Mouse (Mus musculus): ENCODE data around the gene Entr1. TPM values are rescaled to one million over a fixed set of nuclear protein-coding genes. Genes with fewer than 3 reads are reported as not detected.
A peak's percentile ranks its signal among the peaks of the same experiment; 100 is the strongest.
"Not testable (repeated sequence)": the region's sequence is repeated elsewhere in the genome, so short reads cannot be mapped to it uniquely, and the experiment has no call there.

Entr1 gene
- polyA plus RNA-seq, 1 experiment from 2014 or later = 47.5 TPM

DNA sequence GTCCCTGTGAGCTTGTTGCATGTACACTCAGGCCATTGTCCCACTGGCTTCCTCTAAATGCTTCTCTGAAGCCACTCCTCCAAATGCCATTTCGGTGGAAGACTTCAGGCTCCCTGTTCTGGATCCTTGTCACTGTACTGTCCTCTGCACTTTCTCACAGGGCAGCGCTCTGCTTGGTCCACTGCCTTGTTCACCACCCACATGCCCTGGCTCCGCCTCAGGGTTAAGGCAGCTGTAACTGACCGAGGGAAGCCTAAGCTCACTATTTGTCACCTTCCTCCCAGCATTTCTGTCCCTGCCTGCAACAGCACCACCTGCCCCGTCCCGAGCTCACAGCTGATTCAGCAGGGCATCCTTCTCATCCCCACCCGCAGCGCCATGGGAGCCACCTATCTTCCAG, 14.2 kb upstream of the Entr1 start:
- 85% methylated on average over 8 of the region's 8 CpGs for WGBS (ENCODE audit: missing documents)
- Histone ChIP-seq H3K79me2 (ENCODE audit: inconsistent target) (peaks cover 43% of the 10 kb centered on the region; the same call in 1 of the 2 replicates), H3K36me3 (ENCODE audit: inconsistent target) (peaks cover 35% of the 10 kb centered on the region), H3K4me3 (ENCODE audit: inconsistent target) (no peak overlapping the region), H3K27ac (no peak overlapping the region)

- Histone ChIP-seq H3K36me3 (ENCODE audit: inconsistent target) (peaks cover 40% of the 10 kb centered on the region), H3K27ac (no peak overlapping the region), H3K79me2 (ENCODE audit: inconsistent target) (peaks cover 33% of the 10 kb centered on the region; the same call in 1 of the 2 replicates), H3K4me3 (ENCODE audit: inconsistent target) (no peak overlapping the region)
- WGBS (ENCODE audit: missing documents) = 73% methylated on average over 1 of the region's 1 CpGs
Measured at GRCm38 (mm10) chr2:26402265-26402664, 13.1 kb upstream of the Entr1 start.

DNA sequence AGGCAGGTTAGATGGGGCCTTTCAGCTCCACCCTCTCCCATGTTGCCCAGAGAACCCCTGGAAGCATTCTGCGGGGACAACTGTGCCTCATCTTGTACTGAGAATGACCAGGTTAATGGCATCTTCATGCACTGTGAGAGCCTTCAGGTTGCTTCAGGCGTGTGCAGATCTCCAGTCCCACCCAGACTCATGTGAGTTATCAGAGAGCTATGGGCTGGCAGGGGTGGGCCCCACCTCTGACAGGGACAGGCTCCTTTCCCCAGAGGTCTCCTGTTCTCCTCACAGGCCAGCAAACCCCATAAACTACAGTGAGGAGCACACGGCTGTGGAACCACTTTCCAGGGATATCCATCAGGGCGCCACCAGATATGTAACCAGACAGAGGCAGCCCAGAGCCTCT, 11.9 kb upstream of the Entr1 start:
- Histone ChIP-seq H3K27ac (no peak overlapping the region), H3K36me3 (ENCODE audit: inconsistent target) (peaks cover 52% of the 10 kb centered on the region), H3K4me3 (ENCODE audit: inconsistent target) (no peak overlapping the region), H3K79me2 (ENCODE audit: inconsistent target) (peaks cover 20% of the 10 kb centered on the region; the same call in 1 of the 2 replicates)
- WGBS (ENCODE audit: missing documents) = 93% methylated on average over 4 of the region's 4 CpGs

GRCm38 (mm10) chr2:26400296-26400695, 11.2 kb upstream of the Entr1 start:
- Histone ChIP-seq H3K27ac (no peak overlapping the region), H3K79me2 (ENCODE audit: inconsistent target) (peaks cover 13% of the 10 kb centered on the region; the same call in 1 of the 2 replicates), H3K36me3 (ENCODE audit: inconsistent target) (peaks cover 59% of the 10 kb centered on the region), H3K4me3 (ENCODE audit: inconsistent target) (no peak overlapping the region)
- WGBS (ENCODE audit: missing documents) = 92% methylated on average over 5 of the region's 5 CpGs

DNA sequence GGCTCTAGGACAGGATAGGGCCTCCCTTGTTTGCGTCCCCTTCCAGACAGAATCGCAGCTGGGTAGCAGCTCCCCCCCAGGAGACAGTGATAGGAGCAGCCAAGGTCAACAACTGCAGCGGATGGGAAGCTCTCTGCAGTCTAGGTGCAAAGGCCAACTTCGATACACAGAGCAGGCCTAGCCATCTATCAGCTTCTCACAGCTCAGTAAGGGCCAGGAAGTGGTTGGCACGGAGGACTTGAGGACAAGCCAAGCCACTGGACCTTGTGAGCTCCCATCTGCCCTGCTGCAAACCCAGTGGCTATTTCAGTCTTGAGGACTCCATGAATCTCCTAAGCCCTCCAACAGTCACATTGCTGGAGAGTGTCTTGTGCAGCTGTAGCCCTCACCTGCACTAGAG, 10.5 kb upstream of the Entr1 start:
- Histone ChIP-seq H3K36me3 (ENCODE audit: inconsistent target) (peaks cover 65% of the 10 kb centered on the region), H3K27ac (no peak overlapping the region), H3K79me2 (ENCODE audit: inconsistent target) (peaks cover 6% of the 10 kb centered on the region; the same call in 1 of the 2 replicates), H3K4me3 (ENCODE audit: inconsistent target) (no peak overlapping the region)
- 91% methylated on average over 5 of the region's 5 CpGs for WGBS (ENCODE audit: missing documents)

DNA sequence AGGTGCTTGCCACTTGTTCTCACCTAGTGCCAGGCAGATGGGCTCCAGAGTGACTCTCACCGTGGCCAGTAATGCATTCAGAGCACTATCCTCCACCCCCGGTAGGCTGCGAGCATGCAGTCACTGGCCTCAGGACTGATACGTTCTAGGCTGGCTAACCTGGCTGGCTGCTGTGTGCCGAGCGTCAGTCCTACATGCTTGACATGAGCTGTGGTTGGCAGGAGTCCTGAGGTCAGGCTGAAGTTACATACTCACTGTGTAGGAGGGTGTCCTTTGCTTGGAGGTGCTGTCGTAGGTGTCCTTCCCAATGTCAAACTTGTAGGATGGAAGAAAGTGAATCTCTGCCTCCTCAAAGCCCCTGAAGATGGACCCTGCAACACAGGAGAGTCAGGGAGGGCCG, 9.9 kb upstream of the Entr1 start:
- Histone ChIP-seq H3K27ac (no peak overlapping the region), H3K36me3 (ENCODE audit: inconsistent target) (peaks cover 72% of the 10 kb centered on the region), H3K4me3 (ENCODE audit: inconsistent target) (no peak overlapping the region), H3K79me2 (ENCODE audit: inconsistent target) (peaks cover 6% of the 10 kb centered on the region; the same call in 1 of the 2 replicates)
- 88% methylated on average over 8 of the region's 8 CpGs for WGBS (ENCODE audit: missing documents)

GRCm38 (mm10) chr2:26391617-26392016, 2.5 kb upstream of the Entr1 start:
- H3K4me3 ChIP-seq (ENCODE audit: inconsistent target) = no peak overlapping the region
- H3K27ac ChIP-seq = no peak overlapping the region
- peaks cover 44% of the 10 kb centered on the region for H3K79me2 ChIP-seq (ENCODE audit: inconsistent target)
- H3K36me3 ChIP-seq (ENCODE audit: inconsistent target) = peaks cover 68% of the 10 kb centered on the region
- WGBS (ENCODE audit: missing documents) = 97% methylated on average over 6 of the region's 6 CpGs

DNA sequence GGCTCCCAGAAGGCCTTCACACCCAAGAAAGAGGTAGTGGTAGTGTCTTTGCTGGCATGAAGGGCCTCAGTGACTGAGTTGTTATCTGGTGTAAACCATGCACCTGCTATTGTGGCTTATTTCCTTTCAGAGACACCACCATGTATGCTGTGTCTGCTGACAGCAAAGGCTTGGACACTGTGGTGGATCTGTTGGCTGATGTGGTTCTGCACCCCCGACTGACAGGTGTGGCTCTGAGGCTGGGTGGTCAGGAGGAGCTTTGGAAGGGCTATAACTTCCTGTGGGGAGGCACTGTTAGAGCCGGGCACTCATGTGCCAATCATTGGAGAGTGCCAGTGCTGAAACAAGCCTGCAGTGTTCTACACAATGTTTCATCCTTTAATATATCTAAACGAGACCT, 1.8 kb upstream of the Entr1 start:
- Histone ChIP-seq H3K36me3 (ENCODE audit: inconsistent target) (peaks cover 68% of the 10 kb centered on the region), H3K27ac (no peak overlapping the region), H3K79me2 (ENCODE audit: inconsistent target) (peaks cover 44% of the 10 kb centered on the region), H3K4me3 (ENCODE audit: inconsistent target) (no peak overlapping the region)
- WGBS (ENCODE audit: missing documents) = 81% methylated on average over 3 of the region's 3 CpGs

GRCm38 (mm10) chr2:26388682-26389153, 398 bp downstream of the Entr1 start:
- Histone ChIP-seq H3K27ac (peak overlapping the region; percentile 1; the same call in 1 of the 2 replicates), H3K36me3 (ENCODE audit: inconsistent target) (peaks cover 68% of the 10 kb centered on the region), H3K79me2 (ENCODE audit: inconsistent target) (peaks cover 44% of the 10 kb centered on the region), H3K4me3 (ENCODE audit: inconsistent target) (peak overlapping the region; percentile 57)
- under 1% methylated on average over 43 of the region's 45 CpGs for WGBS (ENCODE audit: missing documents)

DNA sequence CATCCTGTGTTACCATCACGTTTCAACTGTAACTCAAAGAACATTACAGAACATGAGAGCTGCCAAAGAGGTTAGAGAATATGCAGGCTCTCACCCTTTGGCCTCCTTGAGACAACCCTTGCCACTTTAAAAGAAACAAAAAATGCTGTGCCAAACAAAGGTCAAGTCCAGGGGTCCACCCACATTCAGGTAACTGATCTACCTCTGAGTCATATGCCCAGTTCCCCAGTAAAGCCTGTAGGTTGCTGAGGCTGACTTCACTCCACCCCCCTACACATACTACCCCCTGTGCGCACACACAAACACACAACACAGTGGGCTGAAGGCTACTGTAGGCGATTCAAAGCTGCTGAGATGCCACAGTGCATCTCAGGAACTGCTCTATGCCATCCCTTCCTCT, 1.4 kb downstream of the Entr1 start:
- peaks cover 68% of the 10 kb centered on the region for H3K36me3 ChIP-seq (ENCODE audit: inconsistent target)
- WGBS (ENCODE audit: missing documents) = 94% methylated on average over 3 of the region's 3 CpGs
- no peak overlapping the region for H3K27ac ChIP-seq
- H3K4me3 ChIP-seq (ENCODE audit: inconsistent target) = no peak overlapping the region
- peaks cover 44% of the 10 kb centered on the region for H3K79me2 ChIP-seq (ENCODE audit: inconsistent target)

DNA sequence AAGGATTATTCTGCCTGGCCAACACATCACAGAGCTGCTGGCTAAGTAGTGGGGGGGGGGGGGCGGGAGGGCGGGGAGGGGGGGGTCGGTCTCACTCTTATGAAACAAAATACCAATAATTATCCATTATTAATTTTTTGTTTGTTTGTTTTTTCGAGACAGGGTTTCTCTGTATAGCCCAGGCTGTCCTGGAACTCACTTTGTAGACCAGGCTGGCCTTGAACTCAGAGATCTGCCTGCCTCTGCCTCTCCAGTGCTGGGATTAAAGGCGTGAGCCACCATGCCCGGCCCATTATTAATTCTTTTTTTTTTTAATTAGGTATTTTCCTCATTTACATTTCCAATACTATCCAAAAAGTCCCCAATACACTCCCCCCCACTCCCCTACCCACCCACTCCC, 8.2 kb downstream of the Entr1 start:
- not testable (repeated sequence) for H3K27ac ChIP-seq
- Histone ChIP-seq H3K36me3 (ENCODE audit: inconsistent target) (peaks cover 52% of the 10 kb centered on the region), H3K79me2 (ENCODE audit: inconsistent target) (peaks cover 17% of the 10 kb centered on the region; the same call in 1 of the 2 replicates), H3K4me3 (ENCODE audit: inconsistent target) (peak overlapping the region; percentile 70)
- WGBS (ENCODE audit: missing documents) = 61% methylated on average over 3 of the region's 6 CpGs

DNA sequence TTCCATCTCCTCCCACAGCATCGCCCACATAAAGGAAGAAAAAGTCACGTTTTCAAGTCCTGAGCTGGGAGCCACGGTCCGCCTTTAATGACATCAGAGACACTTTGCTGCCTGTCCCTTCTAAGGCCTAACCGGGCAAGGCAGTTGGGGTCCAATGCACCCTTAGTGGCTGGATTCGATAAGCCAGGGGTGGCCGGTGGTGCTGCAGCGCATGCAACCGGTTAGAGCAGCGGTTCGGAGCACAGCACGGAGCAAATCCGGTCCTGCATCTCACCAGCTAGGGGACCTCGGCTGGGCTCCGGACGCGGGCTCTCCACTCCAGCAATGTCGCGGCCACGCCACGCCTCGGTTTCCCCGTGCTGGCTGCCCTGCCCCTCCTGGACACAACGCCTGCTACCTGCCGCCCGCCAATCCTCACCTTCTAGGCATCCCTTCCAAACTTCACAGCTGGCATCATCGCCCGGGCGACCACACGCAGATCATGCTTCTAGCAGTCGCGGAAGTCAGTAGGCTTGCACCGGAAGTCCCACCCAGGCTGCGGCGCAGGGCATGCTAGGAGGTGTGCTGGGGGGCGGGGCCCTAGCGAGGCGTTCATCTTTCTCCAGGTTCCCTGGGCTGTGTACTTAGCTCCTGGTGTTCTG, 8.9 kb downstream of the Entr1 start, which contains the start of gene Snapc4:
Gene Snapc4, minus strand, starts transcription at position 523 of the 641 bp plus-strand sequence.
- under 1% methylated on average over 38 of the region's 38 CpGs for WGBS (ENCODE audit: missing documents)
- H3K36me3 ChIP-seq (ENCODE audit: inconsistent target) = peaks cover 48% of the 10 kb centered on the region
- peaks cover 17% of the 10 kb centered on the region; the same call in 1 of the 2 replicates for H3K79me2 ChIP-seq (ENCODE audit: inconsistent target)
- H3K27ac ChIP-seq = no peak within 1 kb of the TSS
- H3K4me3 ChIP-seq (ENCODE audit: inconsistent target) = peak within 1 kb of the TSS; percentile 70

DNA sequence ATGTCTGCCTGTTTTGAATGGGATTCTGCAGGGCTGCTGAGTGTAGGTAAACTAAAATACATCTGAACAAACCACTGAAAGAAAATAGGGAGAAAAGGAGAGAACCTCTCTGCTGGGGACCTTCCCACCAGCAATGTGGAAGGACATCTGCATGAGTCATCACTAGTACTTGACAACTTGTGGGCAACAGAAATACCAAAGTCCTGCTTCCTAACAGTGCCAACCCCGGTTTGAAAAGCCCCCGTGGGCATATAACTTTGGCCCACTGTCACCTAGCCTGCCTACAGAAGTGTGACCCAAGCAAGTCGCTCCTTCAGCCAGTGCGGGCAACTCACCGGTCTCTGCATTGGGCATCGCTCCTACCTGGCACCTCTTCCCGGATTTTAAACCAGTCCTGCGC, 16.7 kb downstream of the Entr1 start:
- H3K4me3 ChIP-seq (ENCODE audit: inconsistent target) = no peak overlapping the region
- H3K36me3 ChIP-seq (ENCODE audit: inconsistent target) = peaks cover 91% of the 10 kb centered on the region
- 91% methylated on average over 8 of the region's 8 CpGs for WGBS (ENCODE audit: missing documents)
- H3K79me2 ChIP-seq (ENCODE audit: inconsistent target) = no peaks in the 10 kb centered on the region
- no peak overlapping the region for H3K27ac ChIP-seq

DNA sequence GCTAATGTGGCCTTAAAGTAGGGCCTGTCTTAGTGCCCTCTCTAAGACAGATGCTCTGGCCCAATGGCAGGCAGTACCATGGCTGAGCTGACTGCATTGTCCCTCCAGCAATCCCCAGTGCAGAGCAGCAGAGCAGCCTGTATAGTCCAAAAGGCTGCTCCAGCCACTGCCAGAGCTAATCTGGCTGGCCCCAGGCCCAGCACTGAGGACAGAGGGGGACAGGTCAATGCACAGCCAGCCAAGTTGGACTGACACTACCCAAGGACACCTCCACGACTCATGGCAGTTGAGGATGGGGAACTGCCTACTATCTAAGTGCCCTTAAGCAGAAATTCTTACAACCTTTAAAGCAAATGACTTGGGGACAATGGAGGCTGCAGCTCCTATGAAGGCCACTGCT, 20.5 kb downstream of the Entr1 start:
- no peak overlapping the region for H3K4me3 ChIP-seq (ENCODE audit: inconsistent target)
- WGBS (ENCODE audit: missing documents) = 83% methylated on average over 1 of the region's 1 CpGs
- H3K79me2 ChIP-seq (ENCODE audit: inconsistent target) = no peaks in the 10 kb centered on the region
- H3K27ac ChIP-seq = no peak overlapping the region
- peaks cover 82% of the 10 kb centered on the region for H3K36me3 ChIP-seq (ENCODE audit: inconsistent target)

GRCm38 (mm10) chr2:26367911-26368310, 21.2 kb downstream of the Entr1 start:
- H3K4me3 ChIP-seq (ENCODE audit: inconsistent target) = no peak overlapping the region
- no peak overlapping the region for H3K27ac ChIP-seq
- no peaks in the 10 kb centered on the region for H3K79me2 ChIP-seq (ENCODE audit: inconsistent target)
- 96% methylated on average over 6 of the region's 6 CpGs for WGBS (ENCODE audit: missing documents)
- H3K36me3 ChIP-seq (ENCODE audit: inconsistent target) = peaks cover 76% of the 10 kb centered on the region

Data from macrophage (primary cell).